Mouse (Mus musculus) limb, embryonic 15.5 days (tissue): ENCODE results near the gene Gzmg. TPM values are rescaled to one million over a fixed set of nuclear protein-coding genes. Genes with fewer than 3 reads are reported as not detected.
"Not testable (repeated sequence)": the region's sequence is repeated elsewhere in the genome, so short reads cannot be mapped to it uniquely, and the experiment has no call there.

Experiments used
- ATAC-seq: fragments of 200-750 bp; cut with Nextera tagmentation; 2 replicates; pipeline ENCODE4 v1.8.0; 2017; ENCODE audit warnings: low read depth, moderate TSS enrichment; ENCODE audit not compliant: insufficient number of reproducible peaks, low FRiP score, low TSS enrichment
- H3K27ac ChIP-seq: fragments of 300-500 bp; sonication (generic); 2 replicates; pipeline ENCODE4 v1.5.1; 2015; ENCODE audit warnings: moderate library complexity, mild to moderate bottlenecking, inconsistent platforms
- H3K27me3 ChIP-seq: fragments of 300-500 bp; sonication (generic); 2 replicates; pipeline ENCODE4 v1.6.1; 2015; ENCODE audit warnings: inconsistent platforms
- H3K36me3 ChIP-seq: fragments of 300-500 bp; sonication (generic); 2 replicates; pipeline ENCODE4 v1.6.1; 2015; ENCODE audit warnings: inconsistent platforms
- H3K4me1 ChIP-seq: fragments of 300-500 bp; sonication (generic); 2 replicates; pipeline ENCODE4 v1.6.1; 2015; ENCODE audit warnings: inconsistent platforms
- H3K4me2 ChIP-seq: fragments of 300-500 bp; sonication (generic); 2 replicates; pipeline ENCODE4 v1.6.1; 2015; ENCODE audit warnings: mild to moderate bottlenecking, inconsistent platforms
- H3K4me3 ChIP-seq: fragments of 300-500 bp; sonication (generic); 2 replicates; pipeline ENCODE4 v1.5.1; 2015; ENCODE audit warnings: mild to moderate bottlenecking, inconsistent platforms
- H3K9ac ChIP-seq: fragments of 300-500 bp; sonication (generic); 2 replicates; pipeline ENCODE4 v1.6.1; 2015; ENCODE audit warnings: inconsistent platforms
- H3K9me3 ChIP-seq: fragments of 300-500 bp; sonication (generic); 2 replicates; pipeline ENCODE4 v1.6.1; 2016; ENCODE audit warnings: inconsistent platforms
- WGBS: fragments of 180-500 bp; shearing (Covaris S2); methylation state at CpG from one replicate; pipeline ENCODE4 v1.1.7; 2015; 5-methylcytosine and 5-hydroxymethylcytosine counted together
- polyA plus RNA-seq: library from polyadenylated mRNA; unstranded; fragments of >200 nt; fragmentation: Nextera tagmentation; extraction: Ambion mirVana; gene quantifications from 2 replicates; pipeline ENCODE4 v1.2.1, GENCODE M21; 2015

Gene Gzmg
- polyA plus RNA-seq, 1 experiment from 2014 or later, result not detected

- ATAC-seq, H3K9ac ChIP-seq: not testable (repeated sequence)
Measured at GRCm38 (mm10) chr14:56133675-56134074, 25.7 kb downstream of the Gzmg start.

GRCm38 (mm10) chr14:56132508-56132907 is 26.9 kb downstream of the Gzmg start, which contains the start of gene Gzmd:
Gzmd (minus strand) TSS chr14:56132608.
- H3K9me3 ChIP-seq, H3K4me1 ChIP-seq, H3K4me2 ChIP-seq, H3K9ac ChIP-seq, H3K27ac ChIP-seq, H3K4me3 ChIP-seq, H3K27me3 ChIP-seq, H3K36me3 ChIP-seq, ATAC-seq: not testable (repeated sequence)
- 82% methylated on average over 2 of the region's 2 CpGs for WGBS

More at GRCm38 (mm10) chr14:56133675-56134074, 25.7 kb downstream of the Gzmg start:
- H3K4me1 ChIP-seq, H3K27ac ChIP-seq, H3K4me2 ChIP-seq, H3K4me3 ChIP-seq, H3K27me3 ChIP-seq, H3K9me3 ChIP-seq, H3K36me3 ChIP-seq: not testable (repeated sequence)
- WGBS, result 67% methylated on average over 1 of the region's 1 CpGs

GRCm38 (mm10) chr14:56128341-56128740 is 31.0 kb downstream of the Gzmg start:
- H3K9me3 ChIP-seq, result no peaks in the 10 kb centered on the region
- H3K27ac ChIP-seq, result no peak overlapping the region
- no peak overlapping the region for H3K9ac ChIP-seq
- H3K36me3 ChIP-seq, result no peaks in the 10 kb centered on the region
- no peaks in the 10 kb centered on the region for H3K4me1 ChIP-seq
- ATAC-seq, result no peak
- WGBS, result 46% methylated on average over 3 of the region's 3 CpGs
- no peak overlapping the region for H3K4me2 ChIP-seq
- H3K27me3 ChIP-seq, result no peaks in the 10 kb centered on the region
- H3K4me3 ChIP-seq, result no peak overlapping the region

- no peak overlapping the region for H3K9ac ChIP-seq
- H3K27ac ChIP-seq, result no peak overlapping the region
- H3K36me3 ChIP-seq, result no peaks in the 10 kb centered on the region
- H3K27me3 ChIP-seq, result no peaks in the 10 kb centered on the region
- ATAC-seq, result no peak
- H3K4me3 ChIP-seq, result no peak overlapping the region
- no peaks in the 10 kb centered on the region for H3K9me3 ChIP-seq
- 82% methylated on average over 3 of the region's 3 CpGs for WGBS
- no peak overlapping the region for H3K4me2 ChIP-seq
- no peaks in the 10 kb centered on the region for H3K4me1 ChIP-seq
Measured at GRCm38 (mm10) chr14:56123516-56123915, 35.9 kb downstream of the Gzmg start.

GRCm38 (mm10) chr14:56120525-56120924 is 38.9 kb downstream of the Gzmg start, which contains the start of gene Gzme:
Gzme (minus strand) TSS chr14:56120625.
- no peak for ATAC-seq
- Histone ChIP-seq H3K27ac (no peak within 1 kb of the TSS), H3K4me1 (no peaks in the 10 kb centered on the region), H3K4me3 (no peak within 1 kb of the TSS), H3K4me2 (no peak within 1 kb of the TSS), H3K27me3 (no peaks in the 10 kb centered on the region), H3K9me3 (no peaks in the 10 kb centered on the region), H3K36me3 (no peaks in the 10 kb centered on the region), H3K9ac (no peak within 1 kb of the TSS)

- not testable (repeated sequence) for ATAC-seq
Measured at GRCm38 (mm10) chr14:56115531-56116310, 43.7 kb downstream of the Gzmg start.

More at GRCm38 (mm10) chr14:56115531-56116310, 43.7 kb downstream of the Gzmg start:
- H3K9ac ChIP-seq, H3K4me3 ChIP-seq, H3K9me3 ChIP-seq, H3K27ac ChIP-seq, H3K36me3 ChIP-seq, H3K4me1 ChIP-seq, H3K27me3 ChIP-seq, H3K4me2 ChIP-seq: not testable (repeated sequence)
- WGBS, result 92% methylated on average over 33 of the region's 33 CpGs

Other genes with a start within 250 kb of the Gzmg start
- 401 and 411 TPM in 2 replicates for gene Cma1, start 214.9 kb downstream of the Gzmg start, polyA plus RNA-seq
- gene Cma2, start 208.6 kb downstream of the Gzmg start, polyA plus RNA-seq, result 1.00 and 1.0 TPM in 2 replicates
- 0.14 and 0.35 TPM in 2 replicates for gene Mcpt1, start 141.6 kb downstream of the Gzmg start, polyA plus RNA-seq
- not detected in 2 replicates for gene Mcpt9, start 129.1 kb downstream of the Gzmg start, polyA plus RNA-seq
- 1.6 and 1.9 TPM in 2 replicates for gene Mcpt2, start 117.5 kb downstream of the Gzmg start, polyA plus RNA-seq
- 8.6 and 10.2 TPM in 2 replicates for gene Mcpt4, start 97.3 kb downstream of the Gzmg start, polyA plus RNA-seq
- gene Mcpt8, start 74.3 kb downstream of the Gzmg start, polyA plus RNA-seq, result 2.1 and 2.3 TPM in 2 replicates
- gene Ctsg, start 57.0 kb downstream of the Gzmg start, polyA plus RNA-seq, result 0.53 and 0.72 TPM in 2 replicates
- 0.52 TPM in 1 of 2 replicates, not detected in the other for gene Gzme, start 39.0 kb downstream of the Gzmg start, polyA plus RNA-seq
- not detected in 2 replicates for gene Gzmd, start 27.0 kb downstream of the Gzmg start, polyA plus RNA-seq
- not detected in 2 replicates for gene Gzmn, start 15.0 kb upstream of the Gzmg start, polyA plus RNA-seq
- not detected in 2 replicates for gene Gzmf, start 51.8 kb upstream of the Gzmg start, polyA plus RNA-seq
- gene Gzmc, start 75.1 kb upstream of the Gzmg start, polyA plus RNA-seq, result 0.28 and 0.34 TPM in 2 replicates
- 0.79 and 0.83 TPM in 2 replicates for gene Gzmb, start 102.7 kb upstream of the Gzmg start, polyA plus RNA-seq
- gene Atp12a, start 205.5 kb upstream of the Gzmg start, polyA plus RNA-seq, result 1.2 and 2.3 TPM in 2 replicates
- gene Rnf17, start 243.0 kb upstream of the Gzmg start, polyA plus RNA-seq, result 0.83 and 1.3 TPM in 2 replicates